Mouse (Mus musculus) forelimb bud, embryonic 11.5 days (tissue): ENCODE measurements around the gene Ddx27.
A peak's percentile ranks its signal among the peaks of the same experiment; 100 is the strongest.

Source experiments
- DNase-seq: peaks from one replicate; pipeline ENCODE4 v3.0.0-alpha.2; 2012; ENCODE audit warnings: low read depth, low spot score

Gene Ddx27

DNA sequence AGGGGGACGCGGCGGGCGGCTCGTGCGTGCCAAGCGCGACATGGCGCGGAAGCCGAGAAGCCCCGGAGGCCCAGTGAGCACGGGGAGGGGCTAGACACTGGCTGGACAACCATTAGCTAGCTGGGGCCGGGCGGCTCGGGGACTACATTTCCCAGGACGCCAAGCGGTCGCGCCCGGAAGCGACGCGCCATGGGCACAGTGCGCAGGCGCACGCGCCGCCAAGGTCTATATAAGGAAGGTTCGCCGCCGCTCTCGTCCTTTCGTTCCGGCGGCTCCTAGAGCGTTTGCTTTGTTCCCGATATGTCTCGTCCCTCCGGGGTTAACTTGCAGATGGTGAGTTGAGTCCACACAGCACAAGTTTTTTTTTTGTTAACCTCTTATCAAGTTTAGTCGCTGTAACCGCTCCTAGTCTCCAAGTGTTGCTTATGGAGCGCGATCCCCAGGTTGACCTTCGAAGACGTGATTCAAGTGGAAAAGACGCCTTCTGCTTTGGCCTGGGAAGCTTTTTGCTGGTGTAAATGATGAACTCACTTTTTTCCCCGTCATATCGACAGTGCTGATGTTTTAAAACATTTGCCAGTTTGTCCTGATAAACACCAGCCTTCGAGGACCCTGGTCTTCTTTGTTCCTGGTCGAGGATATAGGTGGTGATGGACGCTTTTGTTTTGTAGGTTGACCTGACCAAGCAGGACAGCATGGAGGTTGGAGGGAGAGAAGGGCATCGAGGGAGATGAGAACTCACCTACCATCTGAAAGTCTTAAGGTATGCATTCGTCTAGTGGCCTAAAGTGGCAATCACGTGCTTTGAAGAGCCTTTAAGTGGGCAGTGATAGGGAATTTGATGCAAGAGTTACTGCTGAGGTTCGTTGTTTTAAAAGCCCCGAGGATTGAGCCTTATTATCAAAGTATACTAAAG lies 48.2 kb downstream of the Ddx27 start, which contains the start of gene Znfx1:
Gene Znfx1 (minus strand): TSS at position 51 of the 916 bp plus-strand sequence.
- DNase-seq = peak; percentile 94

DNA sequence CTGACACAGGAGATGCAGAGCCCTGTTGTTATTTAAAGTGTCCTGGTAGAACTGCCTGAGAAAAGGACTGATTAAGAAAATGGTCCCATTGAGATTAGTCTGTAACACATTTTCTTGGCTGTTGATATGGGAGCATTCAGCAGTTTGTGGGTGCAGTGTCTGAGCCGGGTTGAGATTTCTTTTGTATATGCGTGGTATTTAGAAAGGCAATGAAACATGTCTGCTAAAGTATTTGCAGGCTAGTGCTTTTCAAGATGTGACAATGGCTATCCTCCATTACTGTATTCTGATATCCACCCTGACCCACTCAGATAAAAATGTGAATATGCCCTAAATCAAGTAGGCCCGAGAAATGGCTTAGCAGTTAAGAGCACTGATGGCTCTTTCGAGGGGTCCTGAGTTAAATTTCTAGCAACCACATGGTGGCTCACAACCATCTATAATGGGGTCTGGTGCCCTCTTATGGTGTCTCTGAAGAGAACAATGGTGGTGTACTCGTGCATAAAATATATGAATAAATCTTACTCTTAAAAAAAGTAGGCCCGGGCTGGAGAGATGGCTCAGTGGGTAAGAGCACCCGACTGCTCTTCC lies 49.0 kb downstream of the Ddx27 start:
- DNase-seq = no peak

DNA sequence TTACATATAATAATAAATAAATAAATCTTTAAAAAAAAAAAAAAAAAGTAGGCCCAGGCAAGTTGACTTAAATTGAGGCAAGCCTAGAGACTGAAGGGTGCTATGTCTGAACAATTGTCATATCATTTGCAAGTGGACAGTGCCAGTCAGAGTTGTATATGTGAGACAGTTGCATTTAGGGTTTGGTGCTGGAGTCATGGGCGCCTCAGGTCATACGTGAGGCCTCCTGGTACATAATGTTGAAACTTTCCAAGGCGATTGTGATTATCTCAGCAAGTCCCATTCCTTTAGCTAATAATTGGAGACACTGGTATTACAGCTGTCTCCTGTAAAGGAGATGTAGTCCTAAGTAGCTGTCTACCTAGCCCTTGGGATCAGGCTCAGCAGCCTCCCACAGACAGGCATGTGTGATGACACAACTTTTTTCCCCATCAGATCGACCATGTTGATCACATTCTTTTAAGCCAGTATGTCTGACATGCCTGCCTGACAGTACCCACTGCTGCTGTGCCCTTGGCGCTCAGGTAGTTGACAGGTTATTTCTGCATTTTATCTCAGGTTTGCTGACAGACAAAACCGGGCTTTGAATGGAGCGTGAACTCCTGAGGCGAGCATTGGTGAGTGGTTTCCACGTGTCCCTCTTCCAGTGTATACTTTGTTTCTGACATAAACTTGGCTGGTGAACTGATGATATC lies 49.8 kb downstream of the Ddx27 start:
- DNase-seq = no peak

DNA sequence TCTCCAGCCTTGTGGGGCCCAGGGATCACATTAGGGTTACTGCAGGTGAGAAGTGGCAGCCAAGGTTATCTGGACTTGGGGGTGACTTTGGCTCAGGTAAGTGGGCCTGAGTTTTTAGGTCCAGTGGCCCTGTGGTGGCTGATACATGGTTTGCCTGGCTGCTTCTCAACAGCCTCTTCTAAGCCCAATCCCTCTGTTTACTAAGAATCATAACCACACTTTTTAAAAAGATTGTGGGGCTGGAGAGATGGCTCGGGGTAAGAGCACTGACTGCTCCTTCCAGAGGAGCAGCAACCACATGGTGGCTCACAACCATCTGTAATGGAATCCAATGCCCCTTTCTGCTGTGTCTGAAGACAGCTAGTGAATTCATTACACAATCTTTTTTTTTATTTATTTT lies 51.0 kb downstream of the Ddx27 start:
- no peak for DNase-seq

DNA sequence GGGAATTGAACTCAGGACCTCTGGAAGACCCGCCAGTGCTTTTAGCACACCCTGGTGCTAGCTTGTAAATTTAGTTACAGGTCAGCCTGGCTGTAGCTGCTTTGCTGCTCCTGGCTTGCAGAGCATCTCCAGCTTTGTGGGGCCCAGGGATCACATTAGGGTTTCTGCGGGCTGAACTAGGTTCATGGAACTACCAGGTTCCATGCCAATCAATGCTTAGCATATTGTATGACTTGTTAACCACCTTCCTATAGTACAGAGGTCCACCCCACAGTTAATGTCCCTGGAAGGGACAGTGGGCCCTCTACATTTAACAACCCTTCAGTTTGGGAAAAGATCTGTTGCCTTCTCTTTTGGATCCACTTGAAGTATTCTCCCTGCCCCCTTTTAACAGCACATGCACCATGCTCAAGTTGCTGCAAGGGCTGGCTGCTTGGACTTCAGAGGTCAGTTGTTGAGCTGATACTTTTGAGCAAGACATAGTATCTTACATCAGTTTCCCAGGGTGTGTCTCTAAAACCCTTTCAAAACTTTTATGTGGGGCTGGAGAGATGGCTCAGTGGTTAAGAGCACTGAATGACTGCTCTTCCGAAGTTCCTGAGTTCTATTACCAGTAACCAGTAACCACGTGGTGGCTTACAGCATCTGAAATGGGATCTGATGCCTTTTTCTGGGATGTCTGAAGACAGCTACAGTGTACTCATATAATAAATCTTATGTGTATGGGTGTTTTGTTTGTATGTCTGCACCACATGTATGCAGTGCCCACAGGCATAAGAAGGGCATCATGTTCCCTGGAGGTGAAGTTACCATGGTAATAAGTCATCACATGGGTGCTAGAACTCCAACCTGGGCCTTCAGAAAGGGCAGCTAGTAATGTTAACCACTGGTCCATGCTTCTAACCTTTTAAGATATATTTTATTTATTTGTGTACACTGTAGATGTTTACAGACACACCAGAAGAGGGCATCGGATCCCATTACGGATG lies 51.8 kb downstream of the Ddx27 start:
- DNase-seq = no peak

DNA sequence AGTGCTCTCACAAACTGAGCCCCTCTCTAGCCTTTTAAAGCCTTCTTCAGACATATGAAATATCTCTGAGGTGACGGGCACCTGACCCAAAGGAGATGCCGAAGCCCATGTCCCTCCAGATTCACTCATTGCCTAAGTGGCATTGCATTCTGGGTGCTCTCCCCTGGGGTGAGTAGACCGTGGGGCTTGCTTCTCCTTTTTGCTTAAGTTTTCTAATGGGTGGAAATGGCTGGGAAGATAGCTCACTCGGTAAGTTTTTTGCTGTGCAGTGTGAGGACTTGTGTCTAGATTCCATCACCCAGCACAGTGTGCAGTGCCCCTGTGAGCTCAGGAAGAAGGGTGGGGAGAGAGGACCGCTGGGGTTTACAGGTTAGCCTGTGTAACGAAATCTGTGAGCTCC lies 52.6 kb downstream of the Ddx27 start:
- DNase-seq = no peak

DNA sequence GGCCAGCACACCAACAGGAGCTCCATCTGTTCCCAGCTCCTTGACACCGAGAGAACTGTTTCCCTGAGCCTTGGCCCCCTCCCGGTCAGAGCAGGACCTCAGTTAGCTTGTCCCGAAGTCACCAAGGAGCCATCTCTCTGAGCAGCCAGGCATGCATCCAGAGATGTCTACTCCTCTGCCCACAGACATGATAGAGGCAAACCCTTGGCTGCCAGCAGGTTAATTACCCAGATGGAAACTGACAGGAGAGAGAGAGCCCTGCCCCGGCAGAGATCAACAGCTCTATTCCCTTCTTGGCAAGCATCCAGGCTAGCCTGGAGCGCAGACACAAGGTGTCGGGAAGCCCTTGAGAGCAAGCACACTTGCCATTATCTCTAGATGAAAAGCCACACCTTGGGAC lies 55.3 kb downstream of the Ddx27 start:
- DNase-seq = no peak

DNA sequence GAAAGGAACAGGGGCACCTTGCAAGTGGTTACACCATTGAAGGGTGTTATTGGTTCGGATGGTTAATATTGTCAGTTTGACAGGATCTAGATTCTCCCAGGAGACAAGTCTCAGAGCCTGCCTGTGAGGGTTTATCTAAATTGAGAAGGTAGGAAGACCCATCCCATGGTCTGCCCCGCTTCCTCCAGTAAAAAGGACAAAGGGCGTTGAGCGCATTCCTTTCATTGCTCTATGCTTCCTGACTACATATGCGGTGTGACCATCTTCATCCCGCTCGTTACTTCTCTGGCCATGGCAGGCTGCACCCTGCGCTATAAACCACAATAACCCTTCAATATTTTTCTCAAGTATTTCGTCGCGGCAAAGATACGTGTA lies 56.3 kb downstream of the Ddx27 start:
- DNase-seq = no peak

DNA sequence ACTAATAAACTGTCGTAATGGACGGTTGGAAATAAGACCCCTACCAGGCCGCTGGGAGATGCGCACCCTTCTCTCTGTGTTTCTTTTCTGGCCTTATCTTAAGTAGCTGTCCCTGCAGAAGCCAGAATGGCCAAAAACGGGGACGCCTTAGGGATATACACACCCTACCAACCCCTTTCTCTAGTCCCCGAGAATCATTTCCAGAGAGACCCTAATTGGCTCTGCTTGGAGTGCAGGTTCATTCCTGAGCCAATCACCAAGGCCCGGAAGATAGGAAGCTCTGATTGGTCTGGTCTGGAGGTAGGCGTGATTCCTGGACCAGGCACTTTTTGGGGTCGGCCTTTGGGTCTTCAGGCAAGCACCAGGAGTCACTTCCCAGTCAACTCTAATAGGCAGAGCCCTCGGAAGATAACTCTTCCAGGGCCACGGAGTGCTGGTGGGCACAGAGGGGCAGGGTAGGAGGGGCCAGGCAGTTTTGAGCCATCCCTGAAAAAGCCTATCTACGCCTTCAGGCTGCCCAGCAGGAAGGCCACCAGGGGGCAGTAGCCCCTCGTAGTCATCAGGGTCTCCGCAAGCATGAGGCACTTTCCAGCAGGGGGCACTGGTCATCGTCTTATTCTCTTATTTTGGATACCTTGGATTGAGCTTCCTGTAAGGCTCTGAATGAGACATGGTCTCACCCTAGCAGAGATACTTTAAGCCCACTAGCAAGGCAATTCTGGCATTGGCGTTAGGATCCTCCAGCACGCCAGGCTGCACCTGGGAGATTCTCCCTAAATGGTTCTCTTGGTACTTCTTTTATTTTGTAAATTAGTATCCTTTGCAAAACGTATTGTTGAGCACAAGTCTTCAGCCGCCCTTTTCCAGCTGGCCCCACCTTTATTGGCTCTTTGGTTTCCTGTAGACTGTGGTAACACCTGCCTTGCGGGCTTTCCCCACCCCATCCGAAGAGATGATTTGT lies 56.9 kb downstream of the Ddx27 start:
- peak; percentile 97 for DNase-seq

DNA sequence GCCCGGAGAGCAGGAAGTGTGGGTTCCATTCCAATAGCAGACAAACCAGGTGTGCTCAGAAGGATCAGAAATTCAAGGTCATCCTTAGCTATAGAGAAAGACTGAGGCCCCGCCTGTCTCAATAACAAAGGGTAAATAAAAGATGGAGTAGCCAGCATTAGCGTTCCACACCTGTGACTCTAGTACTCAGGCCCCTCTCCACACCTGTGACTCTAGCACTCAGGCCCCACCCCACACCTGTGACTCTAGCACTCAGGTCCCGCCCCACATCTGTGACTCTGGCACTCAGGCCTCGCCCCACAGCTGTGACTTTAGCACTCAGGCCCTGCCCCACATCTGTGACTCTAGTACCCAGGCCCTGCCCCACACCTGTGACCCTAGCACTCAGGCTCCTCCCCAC lies 59.6 kb downstream of the Ddx27 start:
- no peak for DNase-seq

DNA sequence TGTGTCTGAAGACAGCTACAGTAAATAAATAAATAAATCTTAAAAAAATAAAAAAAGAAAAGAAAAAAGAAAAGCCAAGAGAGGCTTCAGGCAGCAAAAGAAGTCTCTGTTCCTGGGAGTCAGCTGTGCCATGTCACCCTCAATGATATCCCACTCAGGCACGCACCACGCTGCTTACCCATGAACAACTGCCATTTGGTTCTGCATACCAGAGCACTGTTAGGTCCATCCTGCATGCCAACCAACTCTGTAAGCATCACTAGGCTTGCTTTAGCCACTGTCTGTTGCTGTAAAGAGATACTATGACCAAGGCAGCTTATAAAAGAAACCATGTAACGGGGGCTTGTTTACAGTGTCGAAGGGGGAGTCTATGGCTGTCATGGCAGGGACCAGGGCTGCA lies 61.4 kb downstream of the Ddx27 start:
- DNase-seq = no peak

DNA sequence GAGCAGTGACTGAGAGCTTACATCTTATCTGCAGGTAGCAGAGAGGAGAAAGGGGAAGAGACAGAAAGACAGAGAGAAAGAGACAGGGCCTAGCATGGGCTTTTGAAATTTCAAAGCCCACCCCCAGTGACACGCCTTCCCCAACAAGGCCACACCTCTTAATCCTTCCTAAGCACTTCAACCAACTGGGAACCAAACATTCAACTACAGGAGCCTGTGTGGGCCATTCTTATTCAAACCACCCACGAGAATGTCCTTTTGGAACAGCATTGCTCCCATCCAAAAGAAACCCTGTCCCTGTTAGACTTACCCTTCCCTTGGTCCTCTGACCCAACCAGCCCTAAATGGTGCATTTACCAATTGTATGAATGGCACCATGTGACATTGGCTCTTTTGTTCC lies 61.8 kb downstream of the Ddx27 start:
- no peak for DNase-seq

DNA sequence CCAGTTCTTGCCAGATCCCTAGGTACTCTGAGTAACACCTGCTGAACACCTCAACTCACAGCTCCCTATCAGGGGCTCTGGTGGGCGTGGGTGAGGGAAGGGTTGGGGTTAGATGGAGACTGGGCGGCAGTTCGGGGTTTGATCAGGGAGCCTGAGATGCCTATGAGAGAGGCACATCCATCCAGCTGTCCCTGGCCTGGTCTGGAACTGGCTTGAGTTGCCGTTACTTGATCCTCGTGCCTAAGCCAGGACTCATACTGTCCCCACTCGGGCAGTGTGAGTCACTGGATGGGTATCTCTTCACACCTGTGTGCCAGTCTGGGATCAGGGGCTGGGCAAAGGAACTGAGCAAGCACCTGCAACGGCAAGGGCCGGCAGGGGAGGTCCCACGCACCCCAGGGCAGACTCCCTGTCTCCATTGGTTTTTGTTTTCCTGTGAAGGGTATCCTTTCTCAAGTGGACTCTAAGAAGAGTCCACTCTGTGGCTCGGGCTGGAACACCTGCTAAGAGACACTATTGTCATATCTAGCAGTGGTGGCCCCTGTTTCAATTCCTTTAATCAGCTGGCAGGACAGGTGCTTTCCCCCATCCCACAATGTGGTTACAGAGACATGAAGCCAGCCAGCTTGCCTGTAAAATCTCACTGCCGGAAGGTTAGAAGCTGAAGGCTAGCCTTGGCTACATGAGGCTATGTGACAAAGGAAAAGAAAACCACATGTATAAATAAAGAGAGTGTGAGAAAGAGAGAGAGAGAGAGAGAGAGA lies 62.4 kb downstream of the Ddx27 start:
- no peak for DNase-seq

DNA sequence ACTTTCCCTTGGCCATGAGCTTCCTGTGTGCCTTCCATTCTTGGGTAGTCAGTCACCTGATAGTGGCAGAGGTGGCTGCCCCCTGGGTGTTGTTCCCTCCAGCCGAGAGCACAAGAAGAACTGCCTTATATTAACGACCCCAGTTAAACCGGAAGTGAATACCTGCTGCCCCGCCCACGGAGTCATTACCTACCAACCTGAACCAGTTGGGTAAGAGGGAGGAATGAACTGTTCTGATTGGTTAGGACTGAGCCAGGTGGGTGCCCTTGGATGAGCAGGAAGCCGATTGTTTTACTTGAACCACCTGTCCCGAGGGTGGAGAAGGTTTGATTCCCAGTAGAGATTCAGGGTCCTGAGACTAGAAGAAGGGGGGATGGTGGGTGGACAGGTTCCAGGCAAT lies 63.5 kb downstream of the Ddx27 start:
- no peak for DNase-seq

DNA sequence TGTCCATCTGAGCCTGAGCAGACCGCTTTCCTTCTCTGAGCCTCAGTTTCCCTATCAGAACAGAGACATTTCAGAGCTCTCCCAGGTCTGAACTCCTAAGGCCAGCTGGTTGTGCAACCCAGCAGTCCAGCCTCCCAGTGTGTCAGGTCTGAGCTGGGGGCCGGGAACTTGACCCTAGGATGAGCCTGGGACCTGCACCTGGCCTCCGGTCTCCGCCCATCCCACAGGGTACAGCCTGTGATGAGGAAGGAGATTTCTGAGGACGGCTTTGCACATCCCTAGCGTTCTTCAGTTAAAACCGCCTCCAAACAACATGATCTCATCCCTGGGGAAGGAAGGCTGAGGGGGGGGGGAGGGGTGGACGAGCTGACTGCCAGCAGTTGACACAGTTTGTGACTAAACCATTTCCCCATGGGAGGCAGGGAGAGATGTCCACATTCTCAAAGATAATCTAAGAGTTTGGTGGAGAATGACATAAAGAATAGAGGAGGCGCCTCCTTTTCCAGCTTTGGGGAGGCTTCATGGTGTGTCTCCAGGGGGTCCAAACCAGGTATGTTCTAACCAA lies 64.0 kb downstream of the Ddx27 start:
- no peak for DNase-seq

DNA sequence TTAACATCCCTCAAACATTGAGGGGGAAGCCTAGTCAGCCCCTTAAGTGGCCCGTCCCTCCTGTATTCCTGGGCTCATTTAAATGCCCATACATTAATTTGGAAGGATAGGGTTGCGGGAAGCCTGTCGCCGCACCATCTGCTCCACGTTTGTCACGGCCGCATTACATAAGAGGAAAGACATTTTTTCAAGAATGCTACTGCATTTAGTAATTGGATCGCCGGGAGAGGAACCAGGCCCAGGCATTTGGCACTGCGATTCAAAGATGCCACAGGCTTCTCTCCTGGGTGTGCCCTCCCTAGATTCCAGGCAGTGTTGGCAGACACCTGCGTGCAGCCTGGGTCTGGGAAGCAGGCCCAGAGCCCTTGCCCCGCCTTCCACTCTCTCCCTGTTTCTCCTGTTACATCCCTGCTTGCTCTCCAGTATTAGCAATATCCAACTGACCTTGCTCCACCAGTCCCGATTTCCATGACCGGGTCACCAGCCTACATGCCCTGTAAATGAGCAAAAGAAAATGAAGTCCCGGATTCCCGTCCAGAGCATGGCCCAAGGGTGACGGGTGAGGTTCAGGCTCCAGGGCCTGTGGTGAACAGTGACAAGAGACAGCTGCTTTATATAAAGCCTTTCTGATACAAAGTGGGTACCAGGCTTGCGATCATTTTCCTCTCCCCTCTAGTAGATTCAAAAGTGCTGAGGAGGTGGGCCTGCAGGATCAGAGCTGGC lies 64.7 kb downstream of the Ddx27 start:
- no peak for DNase-seq

DNA sequence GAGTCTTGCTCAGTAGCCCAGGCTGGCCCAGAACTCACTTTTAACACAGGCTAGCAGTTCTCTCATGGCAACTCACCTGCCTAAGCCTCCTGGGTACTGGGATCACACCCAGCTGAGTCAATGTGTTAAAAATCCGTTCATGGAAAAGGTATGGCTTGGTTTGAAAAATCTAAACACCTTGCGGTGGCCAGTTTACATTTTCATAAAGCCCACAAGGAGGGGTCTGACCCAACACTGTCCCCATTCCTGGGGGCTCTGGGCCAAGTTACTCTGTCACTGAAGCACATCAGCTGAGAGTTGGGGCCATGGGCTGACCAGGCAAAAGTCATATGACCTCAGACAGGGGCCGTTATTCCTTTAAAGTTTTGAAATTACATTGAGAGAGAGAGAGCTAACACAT lies 65.4 kb downstream of the Ddx27 start:
- DNase-seq = no peak

DNA sequence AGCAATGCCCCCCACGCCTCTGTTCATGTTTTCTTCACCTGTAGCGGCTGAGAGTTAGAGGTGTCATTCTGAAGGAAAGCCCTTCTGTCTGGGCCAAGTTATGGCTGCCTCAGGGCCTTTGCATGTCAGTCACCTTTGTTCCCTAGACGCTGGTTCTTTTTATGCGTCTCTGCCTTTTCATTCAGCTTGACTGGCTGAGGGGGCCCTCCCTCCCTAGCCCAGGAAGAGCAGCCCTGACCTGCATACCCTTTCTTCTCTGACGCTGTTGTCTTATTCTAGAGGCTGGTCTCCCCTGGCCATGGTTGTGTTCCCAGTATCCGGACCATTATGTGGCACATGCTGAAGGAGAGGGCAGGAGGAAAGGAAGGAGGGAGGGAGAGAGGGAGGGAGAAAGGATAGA lies 66.1 kb downstream of the Ddx27 start:
- no peak for DNase-seq

DNA sequence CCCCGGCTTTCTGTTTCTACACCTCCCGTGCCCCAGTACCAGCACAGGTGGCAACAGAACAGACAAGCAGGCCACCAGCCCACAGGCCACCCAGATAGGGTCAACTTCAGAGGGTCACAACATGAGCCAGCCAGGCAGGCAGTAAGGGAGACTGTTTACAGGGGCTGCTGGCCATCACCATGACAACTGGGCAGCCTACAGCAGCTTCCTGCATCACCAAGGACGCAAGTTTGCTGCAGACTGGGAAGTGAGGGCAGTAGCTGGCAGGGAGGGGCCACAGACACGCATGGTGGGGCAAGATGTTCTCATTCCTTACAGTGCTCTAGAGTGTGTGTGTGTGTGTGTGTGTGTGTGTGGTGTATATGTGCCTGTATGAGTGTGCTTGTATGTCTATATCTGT lies 66.6 kb downstream of the Ddx27 start:
- peak; percentile 61 for DNase-seq
